Mouse (Mus musculus): ENCODE results near the gene Gm49450. TPM values are rescaled to one million over a fixed set of nuclear protein-coding genes. Genes with fewer than 3 reads are reported as not detected.

The Gm49450 gene
- polyA plus RNA-seq, 1 experiment, result not detected

- no peak overlapping the region for H3K4me3 ChIP-seq (ENCODE audit: low read depth, low read length)
- peaks cover 2% of the 10 kb centered on the region; the same call in 1 of the 2 replicates for H3K27me3 ChIP-seq (ENCODE audit: control insufficient read depth, insufficient read depth, low read length, poor library complexity, severe bottlenecking)
- H3K27ac ChIP-seq (ENCODE audit: insufficient read depth, low read length), result no peak overlapping the region
- TF ChIP-seq POLR2A (IDR thresholded peaks at IDR 0.05; ENCODE audit: insufficient read depth, low read length) (no peak), CTCF (IDR thresholded peaks at IDR 0.05; ENCODE audit: low read depth, low read length) (no peak), EP300 (IDR thresholded peaks at IDR 0.05; ENCODE audit: insufficient read depth, low read depth, low read length) (no peak)
- no peak overlapping the region for H3K9ac ChIP-seq (ENCODE audit: low read depth, poor library complexity, severe bottlenecking)
- no peaks in the 10 kb centered on the region for H3K9me3 ChIP-seq (replicated peaks; ENCODE audit: control insufficient read depth, insufficient read depth, low read length, poor library complexity, severe bottlenecking)
- no peaks in the 10 kb centered on the region; the same call in 1 of the 2 replicates for H3K36me3 ChIP-seq (ENCODE audit: control insufficient read depth, insufficient read depth, low read length, poor library complexity, severe bottlenecking)
- H3K4me1 ChIP-seq (ENCODE audit: control insufficient read depth, insufficient read depth, low read length), result no peaks in the 10 kb centered on the region
Measured at GRCm38 (mm10) chr15:98901530-98901929, 51.8 kb downstream of the Gm49450 start.

DNA sequence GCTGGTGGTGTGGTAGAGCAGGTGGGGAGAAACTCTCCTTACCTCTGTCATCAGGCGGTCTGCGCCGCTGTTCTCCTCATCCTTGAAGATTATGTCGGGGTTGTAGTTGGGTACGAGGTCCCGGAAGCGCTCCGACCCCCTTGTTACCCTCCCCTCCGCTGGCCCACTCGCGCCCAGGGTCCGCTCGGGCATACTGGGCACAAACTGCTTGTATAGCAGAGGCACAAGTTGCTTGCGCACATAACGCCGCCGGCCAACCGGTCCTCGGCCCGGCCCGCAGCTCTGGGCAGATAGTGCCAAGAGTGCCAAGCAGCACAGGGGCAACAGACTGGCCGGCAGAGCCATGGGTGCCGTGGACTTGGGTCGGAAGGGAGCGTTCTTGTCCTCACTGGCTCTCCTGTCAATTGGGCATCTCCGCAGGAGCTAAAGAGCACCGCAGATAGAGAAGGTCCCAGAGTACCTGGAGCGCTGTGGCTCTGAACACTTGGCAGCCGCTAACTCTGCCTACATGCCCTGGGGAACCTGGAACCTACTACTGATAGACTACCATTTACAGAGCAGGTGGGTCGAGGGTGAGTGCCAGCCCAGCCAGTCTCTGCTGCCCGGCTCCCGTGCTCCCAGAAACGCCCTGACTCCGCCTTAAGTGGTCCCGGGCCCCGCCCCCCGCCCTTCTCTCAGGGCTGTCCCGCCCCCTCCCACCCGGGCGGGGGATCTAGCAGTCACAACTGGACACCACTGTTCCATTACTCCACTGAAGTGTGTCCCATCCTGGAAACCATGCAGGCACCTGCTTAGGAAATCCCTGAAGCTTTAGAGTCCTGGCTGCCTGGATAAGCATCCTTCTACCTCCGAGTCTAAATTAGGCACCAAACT lies 55.2 kb downstream of the Gm49450 start, which contains the start of gene Dhh:
Gene Dhh, minus strand, starts transcription at position 613 of the 873 bp plus-strand sequence.
- Histone ChIP-seq H3K4me3 (ENCODE audit: low read depth, low read length) (peak within 1 kb of the TSS; percentile 83), H3K27me3 (ENCODE audit: control insufficient read depth, insufficient read depth, low read length, poor library complexity, severe bottlenecking) (peaks cover 10% of the 10 kb centered on the region; the same call in 1 of the 2 replicates), H3K9me3 (replicated peaks; ENCODE audit: control insufficient read depth, insufficient read depth, low read length, poor library complexity, severe bottlenecking) (no peaks in the 10 kb centered on the region), H3K36me3 (ENCODE audit: control insufficient read depth, insufficient read depth, low read length, poor library complexity, severe bottlenecking) (no peaks in the 10 kb centered on the region), H3K4me1 (ENCODE audit: control insufficient read depth, insufficient read depth, low read length) (no peaks in the 10 kb centered on the region), H3K9ac (ENCODE audit: low read depth, poor library complexity, severe bottlenecking) (peak within 1 kb of the TSS; percentile 8; the same call in 1 of the 2 replicates), H3K27ac (ENCODE audit: insufficient read depth, low read length) (no peak within 1 kb of the TSS)
- TF ChIP-seq CTCF (IDR thresholded peaks at IDR 0.05; ENCODE audit: low read depth, low read length) (no peak), POLR2A (IDR thresholded peaks at IDR 0.05; ENCODE audit: insufficient read depth, low read length) (no peak), EP300 (IDR thresholded peaks at IDR 0.05; ENCODE audit: insufficient read depth, low read depth, low read length) (no peak)

DNA sequence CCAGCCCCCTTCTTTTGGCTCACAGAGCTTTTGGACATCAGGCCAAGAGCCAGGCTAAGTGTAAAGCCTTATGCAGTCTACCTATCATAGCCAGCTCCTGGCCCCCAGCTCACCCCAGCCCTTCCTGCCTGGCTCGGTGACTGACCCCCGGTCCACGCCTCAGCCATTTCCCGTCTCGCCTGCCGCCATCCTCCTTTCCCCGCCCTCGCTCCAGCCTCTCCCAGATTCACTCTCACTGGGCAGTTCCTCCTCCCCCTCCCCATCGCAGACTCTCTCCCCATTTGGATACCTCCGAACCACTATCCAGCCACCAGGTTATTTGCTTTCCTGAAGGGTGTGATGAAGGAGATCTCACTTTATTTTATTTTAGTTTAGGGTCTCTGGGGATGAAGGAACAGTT lies 55.9 kb downstream of the Gm49450 start:
- peaks cover 10% of the 10 kb centered on the region; the same call in 1 of the 2 replicates for H3K27me3 ChIP-seq (ENCODE audit: control insufficient read depth, insufficient read depth, low read length, poor library complexity, severe bottlenecking)
- H3K9me3 ChIP-seq (replicated peaks; ENCODE audit: control insufficient read depth, insufficient read depth, low read length, poor library complexity, severe bottlenecking), result no peaks in the 10 kb centered on the region
- peaks cover 3% of the 10 kb centered on the region for H3K4me1 ChIP-seq (ENCODE audit: control insufficient read depth, insufficient read depth, low read length)
- peak overlapping the region; percentile 9; the same call in 1 of the 2 replicates for H3K4me3 ChIP-seq (ENCODE audit: low read depth, low read length)
- H3K36me3 ChIP-seq (ENCODE audit: control insufficient read depth, insufficient read depth, low read length, poor library complexity, severe bottlenecking), result no peaks in the 10 kb centered on the region
- H3K27ac ChIP-seq (ENCODE audit: insufficient read depth, low read length), result no peak overlapping the region
- 0 out of 2 replicates have a peak overlapping the region, but pooled peaks have one; percentile 8 for H3K9ac ChIP-seq (ENCODE audit: low read depth, poor library complexity, severe bottlenecking)
- TF ChIP-seq POLR2A (IDR thresholded peaks at IDR 0.05; ENCODE audit: insufficient read depth, low read length), result no peak
- no peak for TF ChIP-seq CTCF (IDR thresholded peaks at IDR 0.05; ENCODE audit: low read depth, low read length)
- TF ChIP-seq EP300 (IDR thresholded peaks at IDR 0.05; ENCODE audit: insufficient read depth, low read depth, low read length), result no peak

- Histone ChIP-seq H3K27me3 (ENCODE audit: control insufficient read depth, insufficient read depth, low read length, poor library complexity, severe bottlenecking) (peaks cover 10% of the 10 kb centered on the region; the same call in 1 of the 2 replicates), H3K9ac (ENCODE audit: low read depth, poor library complexity, severe bottlenecking) (peak overlapping the region; percentile 37), H3K27ac (ENCODE audit: insufficient read depth, low read length) (no peak overlapping the region), H3K4me1 (ENCODE audit: control insufficient read depth, insufficient read depth, low read length) (peaks cover 3% of the 10 kb centered on the region), H3K4me3 (ENCODE audit: low read depth, low read length) (peak overlapping the region; percentile 38), H3K36me3 (ENCODE audit: control insufficient read depth, insufficient read depth, low read length, poor library complexity, severe bottlenecking) (no peaks in the 10 kb centered on the region), H3K9me3 (replicated peaks; ENCODE audit: control insufficient read depth, insufficient read depth, low read length, poor library complexity, severe bottlenecking) (no peaks in the 10 kb centered on the region)
- no peak for TF ChIP-seq CTCF (IDR thresholded peaks at IDR 0.05; ENCODE audit: low read depth, low read length)
- no peak for TF ChIP-seq POLR2A (IDR thresholded peaks at IDR 0.05; ENCODE audit: insufficient read depth, low read length)
- no peak for TF ChIP-seq EP300 (IDR thresholded peaks at IDR 0.05; ENCODE audit: insufficient read depth, low read depth, low read length)
Measured at GRCm38 (mm10) chr15:98895635-98896589, 57.4 kb downstream of the Gm49450 start.

- H3K27me3 ChIP-seq (ENCODE audit: control insufficient read depth, insufficient read depth, low read length, poor library complexity, severe bottlenecking), result peaks cover 10% of the 10 kb centered on the region; the same call in 1 of the 2 replicates
- H3K27ac ChIP-seq (ENCODE audit: insufficient read depth, low read length), result no peak overlapping the region
- peak overlapping the region; percentile 38 for H3K9ac ChIP-seq (ENCODE audit: low read depth, poor library complexity, severe bottlenecking)
- no peaks in the 10 kb centered on the region for H3K9me3 ChIP-seq (replicated peaks; ENCODE audit: control insufficient read depth, insufficient read depth, low read length, poor library complexity, severe bottlenecking)
- H3K36me3 ChIP-seq (ENCODE audit: control insufficient read depth, insufficient read depth, low read length, poor library complexity, severe bottlenecking), result no peaks in the 10 kb centered on the region
- TF ChIP-seq POLR2A (IDR thresholded peaks at IDR 0.05; ENCODE audit: insufficient read depth, low read length) (no peak), CTCF (IDR thresholded peaks at IDR 0.05; ENCODE audit: low read depth, low read length) (no peak), EP300 (IDR thresholded peaks at IDR 0.05; ENCODE audit: insufficient read depth, low read depth, low read length) (no peak)
- peak overlapping the region; percentile 51 for H3K4me3 ChIP-seq (ENCODE audit: low read depth, low read length)
- peaks cover 3% of the 10 kb centered on the region for H3K4me1 ChIP-seq (ENCODE audit: control insufficient read depth, insufficient read depth, low read length)
Measured at GRCm38 (mm10) chr15:98894746-98895634, 58.4 kb downstream of the Gm49450 start.

Measured in ES-Bruce4 (cell line).